Mouse (Mus musculus) embryonic facial prominence, embryonic 13.5 days (tissue): ENCODE results near the gene Tmco3. TPM values are rescaled to one million over a fixed set of nuclear protein-coding genes. Genes with fewer than 3 reads are reported as not detected.

Source experiments
- ATAC-seq: fragments of 200-750 bp; cut with Nextera tagmentation; 2 replicates; pipeline ENCODE4 v1.8.0; 2017; ENCODE audit warnings: low read depth; ENCODE audit not compliant: insufficient number of reproducible peaks, insufficient read depth, low FRiP score, low TSS enrichment
- H3K27ac ChIP-seq: fragments of 300-500 bp; sonication (generic); 2 replicates; pipeline ENCODE4 v1.5.1; 2015; ENCODE audit warnings: moderate library complexity, mild to moderate bottlenecking, inconsistent platforms
- H3K27me3 ChIP-seq: fragments of 300-500 bp; sonication (generic); 2 replicates; pipeline ENCODE4 v1.6.1; 2015; ENCODE audit warnings: mild to moderate bottlenecking, inconsistent platforms
- H3K36me3 ChIP-seq: fragments of 300-500 bp; sonication (generic); 2 replicates; pipeline ENCODE4 v1.6.1; 2015; ENCODE audit warnings: mild to moderate bottlenecking, inconsistent platforms
- H3K4me1 ChIP-seq: fragments of 300-500 bp; sonication (generic); 2 replicates; pipeline ENCODE4 v1.6.1; 2015; ENCODE audit warnings: inconsistent platforms
- H3K4me2 ChIP-seq: fragments of 300-500 bp; sonication (generic); 2 replicates; pipeline ENCODE4 v1.6.1; 2015; ENCODE audit warnings: moderate library complexity, mild to moderate bottlenecking, inconsistent platforms
- H3K4me3 ChIP-seq: fragments of 300-500 bp; sonication (generic); 2 replicates; pipeline ENCODE4 v1.5.1; 2015; ENCODE audit warnings: mild to moderate bottlenecking, inconsistent platforms
- H3K9ac ChIP-seq: fragments of 300-500 bp; sonication (generic); 2 replicates; pipeline ENCODE4 v1.6.1; 2015; ENCODE audit warnings: mild to moderate bottlenecking, inconsistent platforms
- H3K9me3 ChIP-seq: fragments of 300-500 bp; sonication (generic); 2 replicates; pipeline ENCODE4 v1.6.1; 2016; ENCODE audit warnings: inconsistent platforms
- WGBS: fragments of 180-500 bp; shearing (Covaris S2); methylation state at CpG from one replicate; pipeline ENCODE4 v1.1.7; 2015; ENCODE audit warnings: mixed read lengths; 5-methylcytosine and 5-hydroxymethylcytosine counted together
- polyA plus RNA-seq: library from polyadenylated mRNA; unstranded; fragments of >200 nt; fragmentation: Nextera tagmentation; extraction: Ambion mirVana; gene quantifications from 2 replicates; pipeline ENCODE4 v1.2.1, GENCODE M21; 2015

Gene Tmco3
- polyA plus RNA-seq, 1 experiment from 2014 or later = 53.1 TPM

GRCm38 (mm10) chr8:13276941-13277447, 11.0 kb upstream of the Tmco3 start:
- no peaks in the 10 kb centered on the region for H3K27me3 ChIP-seq
- no peaks in the 10 kb centered on the region for H3K9me3 ChIP-seq
- no peak overlapping the region for H3K4me2 ChIP-seq
- no peak overlapping the region for H3K4me3 ChIP-seq
- no peak overlapping the region for H3K9ac ChIP-seq
- 84% methylated on average over 5 of the region's 5 CpGs for WGBS
- no peaks in the 10 kb centered on the region for H3K4me1 ChIP-seq
- no peak overlapping the region for H3K27ac ChIP-seq
- peaks cover 30% of the 10 kb centered on the region for H3K36me3 ChIP-seq
- ATAC-seq = no peak

- Histone ChIP-seq H3K36me3 (peaks cover 12% of the 10 kb centered on the region), H3K4me1 (peaks cover 10% of the 10 kb centered on the region), H3K4me2 (no peak overlapping the region), H3K27ac (no peak overlapping the region), H3K27me3 (no peaks in the 10 kb centered on the region), H3K4me3 (no peak overlapping the region), H3K9me3 (no peaks in the 10 kb centered on the region), H3K9ac (no peak overlapping the region)
- WGBS = 85% methylated on average over 1 of the region's 1 CpGs
- no peak for ATAC-seq
Observed at GRCm38 (mm10) chr8:13283200-13283599, 4.8 kb upstream of the Tmco3 start.

GRCm38 (mm10) chr8:13287304-13287691, 692 bp upstream of the Tmco3 start:
- peak overlapping the region; percentile 81 for H3K27ac ChIP-seq
- peak overlapping the region; percentile 87 for H3K9ac ChIP-seq
- under 1% methylated on average over 33 of the region's 34 CpGs for WGBS
- no peaks in the 10 kb centered on the region for H3K9me3 ChIP-seq
- peak; percentile 44 for ATAC-seq
- H3K36me3 ChIP-seq = peaks cover 8% of the 10 kb centered on the region
- peak overlapping the region; percentile 96 for H3K4me2 ChIP-seq
- H3K4me1 ChIP-seq = peaks cover 18% of the 10 kb centered on the region
- no peaks in the 10 kb centered on the region for H3K27me3 ChIP-seq
- H3K4me3 ChIP-seq = peak overlapping the region; percentile 89

- ATAC-seq = no peak
- H3K27me3 ChIP-seq = no peaks in the 10 kb centered on the region
- peak overlapping the region; percentile 96 for H3K4me2 ChIP-seq
- H3K9ac ChIP-seq = peak overlapping the region; percentile 87
- H3K27ac ChIP-seq = no peak overlapping the region
- peaks cover 18% of the 10 kb centered on the region for H3K36me3 ChIP-seq
- H3K4me3 ChIP-seq = peak overlapping the region; percentile 89
- H3K9me3 ChIP-seq = no peaks in the 10 kb centered on the region
- 1% methylated on average over 6 of the region's 6 CpGs for WGBS
- peaks cover 18% of the 10 kb centered on the region for H3K4me1 ChIP-seq
Observed at GRCm38 (mm10) chr8:13288646-13289045, 656 bp downstream of the Tmco3 start.

- Histone ChIP-seq H3K9me3 (no peaks in the 10 kb centered on the region), H3K4me3 (no peak overlapping the region), H3K27me3 (no peaks in the 10 kb centered on the region), H3K9ac (no peak overlapping the region), H3K4me2 (no peak overlapping the region), H3K36me3 (peaks cover 54% of the 10 kb centered on the region), H3K4me1 (peaks cover 7% of the 10 kb centered on the region), H3K27ac (no peak overlapping the region)
- ATAC-seq = no peak
- WGBS = 29% methylated on average over 9 of the region's 9 CpGs
Observed at GRCm38 (mm10) chr8:13292364-13292763, 4.4 kb downstream of the Tmco3 start.

GRCm38 (mm10) chr8:13293677-13294470, 5.9 kb downstream of the Tmco3 start:
- H3K9ac ChIP-seq = no peak overlapping the region
- whole genome bisulfite sequencing = 90% methylated on average over 9 of the region's 9 CpGs
- no peak overlapping the region for H3K4me3 ChIP-seq
- H3K27me3 ChIP-seq = no peaks in the 10 kb centered on the region
- H3K27ac ChIP-seq = no peak overlapping the region
- H3K4me2 ChIP-seq = no peak overlapping the region
- no peak for ATAC-seq
- no peaks in the 10 kb centered on the region for H3K9me3 ChIP-seq
- peaks cover 5% of the 10 kb centered on the region for H3K4me1 ChIP-seq
- peaks cover 63% of the 10 kb centered on the region for H3K36me3 ChIP-seq

- no peak for ATAC-seq
- no peak overlapping the region for H3K4me3 ChIP-seq
- WGBS = 95% methylated on average over 8 of the region's 8 CpGs
- H3K4me2 ChIP-seq = no peak overlapping the region
- H3K36me3 ChIP-seq = peaks cover 88% of the 10 kb centered on the region
- no peak overlapping the region for H3K27ac ChIP-seq
- H3K9me3 ChIP-seq = no peaks in the 10 kb centered on the region
- no peak overlapping the region for H3K9ac ChIP-seq
- H3K4me1 ChIP-seq = no peaks in the 10 kb centered on the region
- H3K27me3 ChIP-seq = no peaks in the 10 kb centered on the region
Observed at GRCm38 (mm10) chr8:13299571-13299970, 11.6 kb downstream of the Tmco3 start.

- H3K27ac ChIP-seq = no peak overlapping the region
- no peak for ATAC-seq
- H3K36me3 ChIP-seq = peaks cover 88% of the 10 kb centered on the region
- no peaks in the 10 kb centered on the region for H3K27me3 ChIP-seq
- no peak overlapping the region for H3K4me3 ChIP-seq
- no peak overlapping the region for H3K4me2 ChIP-seq
- H3K4me1 ChIP-seq = no peaks in the 10 kb centered on the region
- 96% methylated on average over 7 of the region's 7 CpGs for WGBS
- 0 out of 2 replicates have a peak, but pooled peaks cover 4% of the 10 kb centered on the region for H3K9me3 ChIP-seq
- no peak overlapping the region for H3K9ac ChIP-seq
Observed at GRCm38 (mm10) chr8:13301036-13301435, 13.0 kb downstream of the Tmco3 start.

GRCm38 (mm10) chr8:13305459-13305858, 17.5 kb downstream of the Tmco3 start:
- WGBS = 94% methylated on average over 6 of the region's 6 CpGs
- H3K36me3 ChIP-seq = peaks cover 86% of the 10 kb centered on the region
- ATAC-seq = no peak

GRCm38 (mm10) chr8:13305884-13306283, 17.9 kb downstream of the Tmco3 start:
- WGBS = 99% methylated on average over 4 of the region's 4 CpGs
- no peak overlapping the region for H3K27ac ChIP-seq
- peaks cover 86% of the 10 kb centered on the region for H3K36me3 ChIP-seq
- no peaks in the 10 kb centered on the region for H3K4me1 ChIP-seq
- no peak overlapping the region for H3K4me2 ChIP-seq
- H3K9ac ChIP-seq = no peak overlapping the region
- no peaks in the 10 kb centered on the region for H3K27me3 ChIP-seq
- H3K4me3 ChIP-seq = no peak overlapping the region
- no peak for ATAC-seq
- H3K9me3 ChIP-seq = 0 out of 2 replicates have a peak, but pooled peaks cover 4% of the 10 kb centered on the region

More at GRCm38 (mm10) chr8:13305459-13305858, 17.5 kb downstream of the Tmco3 start:
- Histone ChIP-seq H3K9ac (no peak overlapping the region), H3K27ac (no peak overlapping the region), H3K4me1 (no peaks in the 10 kb centered on the region), H3K4me3 (no peak overlapping the region), H3K27me3 (no peaks in the 10 kb centered on the region), H3K4me2 (no peak overlapping the region), H3K9me3 (0 out of 2 replicates have a peak, but pooled peaks cover 4% of the 10 kb centered on the region)

- no peak overlapping the region for H3K27ac ChIP-seq
- H3K9ac ChIP-seq = no peak overlapping the region
- no peaks in the 10 kb centered on the region for H3K4me1 ChIP-seq
- no peak overlapping the region for H3K4me2 ChIP-seq
- ATAC-seq = no peak
- WGBS = 86% methylated on average over 7 of the region's 7 CpGs
- 0 out of 2 replicates have a peak, but pooled peaks cover 4% of the 10 kb centered on the region for H3K9me3 ChIP-seq
- H3K36me3 ChIP-seq = peaks cover 86% of the 10 kb centered on the region
- no peaks in the 10 kb centered on the region for H3K27me3 ChIP-seq
- no peak overlapping the region for H3K4me3 ChIP-seq
Observed at GRCm38 (mm10) chr8:13306309-13306909, 18.4 kb downstream of the Tmco3 start.

- Histone ChIP-seq H3K4me2 (no peak overlapping the region), H3K36me3 (peaks cover 85% of the 10 kb centered on the region)
- WGBS = 81% methylated on average over 9 of the region's 9 CpGs
Observed at GRCm38 (mm10) chr8:13306916-13307315, 18.9 kb downstream of the Tmco3 start.

More at GRCm38 (mm10) chr8:13306916-13307315, 18.9 kb downstream of the Tmco3 start:
- ATAC-seq = no peak
- Histone ChIP-seq H3K27me3 (no peaks in the 10 kb centered on the region), H3K9me3 (0 out of 2 replicates have a peak, but pooled peaks cover 4% of the 10 kb centered on the region), H3K9ac (no peak overlapping the region), H3K4me3 (no peak overlapping the region), H3K27ac (no peak overlapping the region), H3K4me1 (no peaks in the 10 kb centered on the region)
